Mouse (Mus musculus): ENCODE measurements around the gene Gm6904. TPM values are rescaled to one million over a fixed set of nuclear protein-coding genes. Genes with fewer than 3 reads are reported as not detected.
A peak's percentile ranks its signal among the peaks of the same experiment; 100 is the strongest.

Gm6904 gene
- polyA plus RNA-seq, 1 experiment, result not detected

GRCm38 (mm10) chr14:59209003-59209402 is 51.0 kb downstream of the Gm6904 start:
- H3K4me3 ChIP-seq (ENCODE audit: low read depth, low read length), result no peak overlapping the region
- no peak overlapping the region for H3K27ac ChIP-seq (ENCODE audit: insufficient read depth, low read length)
- TF ChIP-seq POLR2A (IDR thresholded peaks at IDR 0.05; ENCODE audit: insufficient read depth, low read length) (no peak), EP300 (IDR thresholded peaks at IDR 0.05; ENCODE audit: insufficient read depth, low read depth, low read length) (no peak), CTCF (IDR thresholded peaks at IDR 0.05; ENCODE audit: low read depth, low read length) (no peak)
- H3K36me3 ChIP-seq (ENCODE audit: control insufficient read depth, insufficient read depth, low read length, poor library complexity, severe bottlenecking), result peaks cover 12% of the 10 kb centered on the region
- no peak overlapping the region for H3K9ac ChIP-seq (ENCODE audit: low read depth, poor library complexity, severe bottlenecking)
- H3K4me1 ChIP-seq (ENCODE audit: control insufficient read depth, insufficient read depth, low read length), result peaks cover 1% of the 10 kb centered on the region
- no peaks in the 10 kb centered on the region for H3K9me3 ChIP-seq (replicated peaks; ENCODE audit: control insufficient read depth, insufficient read depth, low read length, poor library complexity, severe bottlenecking)
- no peaks in the 10 kb centered on the region for H3K27me3 ChIP-seq (ENCODE audit: control insufficient read depth, insufficient read depth, low read length, poor library complexity, severe bottlenecking)

GRCm38 (mm10) chr14:59205976-59206583 is 53.9 kb downstream of the Gm6904 start:
- Histone ChIP-seq H3K27ac (ENCODE audit: insufficient read depth, low read length) (0 out of 2 replicates have a peak overlapping the region, but pooled peaks have one; percentile 46), H3K9ac (ENCODE audit: low read depth, poor library complexity, severe bottlenecking) (0 out of 2 replicates have a peak overlapping the region, but pooled peaks have one; percentile 2), H3K4me1 (ENCODE audit: control insufficient read depth, insufficient read depth, low read length) (peaks cover 1% of the 10 kb centered on the region), H3K36me3 (ENCODE audit: control insufficient read depth, insufficient read depth, low read length, poor library complexity, severe bottlenecking) (0 out of 2 replicates have a peak, but pooled peaks cover 1% of the 10 kb centered on the region), H3K4me3 (ENCODE audit: low read depth, low read length) (no peak overlapping the region), H3K27me3 (ENCODE audit: control insufficient read depth, insufficient read depth, low read length, poor library complexity, severe bottlenecking) (no peaks in the 10 kb centered on the region), H3K9me3 (replicated peaks; ENCODE audit: control insufficient read depth, insufficient read depth, low read length, poor library complexity, severe bottlenecking) (no peaks in the 10 kb centered on the region)
- no peak for TF ChIP-seq CTCF (IDR thresholded peaks at IDR 0.05; ENCODE audit: low read depth, low read length)
- TF ChIP-seq POLR2A (IDR thresholded peaks at IDR 0.05; ENCODE audit: insufficient read depth, low read length), result no peak
- TF ChIP-seq EP300 (IDR thresholded peaks at IDR 0.05; ENCODE audit: insufficient read depth, low read depth, low read length), result no peak

GRCm38 (mm10) chr14:59205461-59205860 is 54.6 kb downstream of the Gm6904 start:
- no peaks in the 10 kb centered on the region for H3K36me3 ChIP-seq (ENCODE audit: control insufficient read depth, insufficient read depth, low read length, poor library complexity, severe bottlenecking)
- no peaks in the 10 kb centered on the region for H3K27me3 ChIP-seq (ENCODE audit: control insufficient read depth, insufficient read depth, low read length, poor library complexity, severe bottlenecking)
- no peak overlapping the region for H3K4me3 ChIP-seq (ENCODE audit: low read depth, low read length)
- TF ChIP-seq POLR2A (IDR thresholded peaks at IDR 0.05; ENCODE audit: insufficient read depth, low read length) (no peak), EP300 (IDR thresholded peaks at IDR 0.05; ENCODE audit: insufficient read depth, low read depth, low read length) (no peak), CTCF (IDR thresholded peaks at IDR 0.05; ENCODE audit: low read depth, low read length) (no peak)
- peaks cover 1% of the 10 kb centered on the region for H3K4me1 ChIP-seq (ENCODE audit: control insufficient read depth, insufficient read depth, low read length)
- no peaks in the 10 kb centered on the region for H3K9me3 ChIP-seq (replicated peaks; ENCODE audit: control insufficient read depth, insufficient read depth, low read length, poor library complexity, severe bottlenecking)
- 0 out of 2 replicates have a peak overlapping the region, but pooled peaks have one; percentile 2 for H3K9ac ChIP-seq (ENCODE audit: low read depth, poor library complexity, severe bottlenecking)
- H3K27ac ChIP-seq (ENCODE audit: insufficient read depth, low read length), result 0 out of 2 replicates have a peak overlapping the region, but pooled peaks have one; percentile 6

GRCm38 (mm10) chr14:59201604-59202215 is 58.3 kb downstream of the Gm6904 start:
- H3K4me1 ChIP-seq (ENCODE audit: control insufficient read depth, insufficient read depth, low read length), result peaks cover 1% of the 10 kb centered on the region
- peak overlapping the region; percentile 97 for H3K4me3 ChIP-seq (ENCODE audit: low read depth, low read length)
- H3K27me3 ChIP-seq (ENCODE audit: control insufficient read depth, insufficient read depth, low read length, poor library complexity, severe bottlenecking), result no peaks in the 10 kb centered on the region
- H3K27ac ChIP-seq (ENCODE audit: insufficient read depth, low read length), result peak overlapping the region; percentile 60
- H3K36me3 ChIP-seq (ENCODE audit: control insufficient read depth, insufficient read depth, low read length, poor library complexity, severe bottlenecking), result no peaks in the 10 kb centered on the region
- peak overlapping the region; percentile 71 for H3K9ac ChIP-seq (ENCODE audit: low read depth, poor library complexity, severe bottlenecking)
- TF ChIP-seq CTCF (IDR thresholded peaks at IDR 0.05; ENCODE audit: low read depth, low read length), result no peak
- no peak for TF ChIP-seq POLR2A (IDR thresholded peaks at IDR 0.05; ENCODE audit: insufficient read depth, low read length)
- no peak for TF ChIP-seq EP300 (IDR thresholded peaks at IDR 0.05; ENCODE audit: insufficient read depth, low read depth, low read length)
- peaks cover 4% of the 10 kb centered on the region for H3K9me3 ChIP-seq (replicated peaks; ENCODE audit: control insufficient read depth, insufficient read depth, low read length, poor library complexity, severe bottlenecking)

GRCm38 (mm10) chr14:59200711-59201603 is 59.1 kb downstream of the Gm6904 start, which contains the start of gene Rcbtb1:
Rcbtb1 (plus strand) TSS chr14:59201209.
- Histone ChIP-seq H3K4me3 (ENCODE audit: low read depth, low read length) (peak within 1 kb of the TSS; percentile 97), H3K4me1 (ENCODE audit: control insufficient read depth, insufficient read depth, low read length) (no peaks in the 10 kb centered on the region), H3K9me3 (replicated peaks; ENCODE audit: control insufficient read depth, insufficient read depth, low read length, poor library complexity, severe bottlenecking) (peaks cover 11% of the 10 kb centered on the region), H3K27ac (ENCODE audit: insufficient read depth, low read length) (peak within 1 kb of the TSS; percentile 60), H3K27me3 (ENCODE audit: control insufficient read depth, insufficient read depth, low read length, poor library complexity, severe bottlenecking) (no peaks in the 10 kb centered on the region), H3K9ac (ENCODE audit: low read depth, poor library complexity, severe bottlenecking) (peak within 1 kb of the TSS; percentile 71), H3K36me3 (ENCODE audit: control insufficient read depth, insufficient read depth, low read length, poor library complexity, severe bottlenecking) (no peaks in the 10 kb centered on the region)
- peak; percentile 61 for TF ChIP-seq EP300 (IDR thresholded peaks at IDR 0.05; ENCODE audit: insufficient read depth, low read depth, low read length)
- peak; percentile 3 for TF ChIP-seq CTCF (IDR thresholded peaks at IDR 0.05; ENCODE audit: low read depth, low read length)
- no peak for TF ChIP-seq POLR2A (IDR thresholded peaks at IDR 0.05; ENCODE audit: insufficient read depth, low read length)

Other genes starting within 250 kb of the Gm6904 start
- gene 1700129C05Rik, start 117.3 kb downstream of the Gm6904 start, polyA plus RNA-seq (2011; ENCODE audit: insufficient read depth, insufficient read length, low read depth, missing spikeins), result not detected in 2 replicates
- gene Gm5142, start 81.5 kb downstream of the Gm6904 start, polyA plus RNA-seq (2011; ENCODE audit: insufficient read depth, insufficient read length, low read depth, missing spikeins), result not detected in 2 replicates
- gene Rcbtb1, start 59.0 kb downstream of the Gm6904 start, polyA plus RNA-seq (2011; ENCODE audit: insufficient read depth, insufficient read length, low read depth, missing spikeins), result 53.9 and 58.6 TPM in 2 replicates
- gene Phf11a, start 37.3 kb upstream of the Gm6904 start, polyA plus RNA-seq (2011; ENCODE audit: insufficient read depth, insufficient read length, low read depth, missing spikeins), result not detected in 2 replicates
- 0.52 TPM in 1 of 2 replicates, not detected in the other for gene Phf11b, start 81.1 kb upstream of the Gm6904 start, polyA plus RNA-seq (2011; ENCODE audit: insufficient read depth, insufficient read length, low read depth, missing spikeins)
- 22.6 and 23.4 TPM in 2 replicates for gene Phf11d, start 105.3 kb upstream of the Gm6904 start, polyA plus RNA-seq (2011; ENCODE audit: insufficient read depth, insufficient read length, low read depth, missing spikeins)
- gene Phf11c, start 135.2 kb upstream of the Gm6904 start, polyA plus RNA-seq (2011; ENCODE audit: insufficient read depth, insufficient read length, low read depth, missing spikeins), result 1.0 and 1.1 TPM in 2 replicates
- gene Setdb2, start 180.7 kb upstream of the Gm6904 start, polyA plus RNA-seq (2011; ENCODE audit: insufficient read depth, insufficient read length, low read depth, missing spikeins), result 11.9 and 12.1 TPM in 2 replicates
- 30.9 and 36.6 TPM in 2 replicates for gene Cab39l, start 180.8 kb upstream of the Gm6904 start, polyA plus RNA-seq (2011; ENCODE audit: insufficient read depth, insufficient read length, low read depth, missing spikeins)

Measured in ES-Bruce4 (cell line).